Mouse (Mus musculus) forebrain, postnatal 0 days (tissue): ENCODE data around the gene Alkbh5. TPM values are rescaled to one million over a fixed set of nuclear protein-coding genes. Genes with fewer than 3 reads are reported as not detected.
A peak's percentile ranks its signal among the peaks of the same experiment; 100 is the strongest.

Experiments
- ATAC-seq: fragments of 200-750 bp; cut with Nextera tagmentation; 2 replicates; pipeline ENCODE4 v1.8.0; 2017; ENCODE audit warnings: mild to moderate bottlenecking, moderate library complexity
- DNase-seq: peaks from one replicate; pipeline ENCODE4 v3.0.0-alpha.2; 2015
- H3K27ac ChIP-seq: fragments of 300-500 bp; sonication (generic); 2 replicates; pipeline ENCODE4 v1.5.1; 2014; ENCODE audit warnings: low read depth, mild to moderate bottlenecking, antibody characterized with exemption, low read length, moderate library complexity, mixed read lengths
- H3K27me3 ChIP-seq: fragments of 300-500 bp; sonication (generic); 2 replicates; pipeline ENCODE4 v1.6.1; 2014; ENCODE audit warnings: mild to moderate bottlenecking, low read length, mixed read lengths; ENCODE audit not compliant: insufficient read depth
- H3K36me3 ChIP-seq: fragments of 300-500 bp; sonication (generic); 2 replicates; pipeline ENCODE4 v1.6.1; 2014; ENCODE audit warnings: mild to moderate bottlenecking, moderate library complexity; ENCODE audit not compliant: insufficient read depth
- H3K4me1 ChIP-seq: fragments of 300-500 bp; sonication (generic); 2 replicates; pipeline ENCODE4 v1.6.1; 2014; ENCODE audit warnings: antibody characterized with exemption; ENCODE audit not compliant: insufficient read depth
- H3K4me2 ChIP-seq: fragments of 300-500 bp; sonication (generic); 2 replicates; pipeline ENCODE4 v1.6.1; 2014; ENCODE audit warnings: low read depth, mild to moderate bottlenecking, moderate library complexity
- H3K4me3 ChIP-seq: fragments of 300-500 bp; sonication (generic); 2 replicates; pipeline ENCODE4 v1.5.1; 2014; ENCODE audit warnings: low read depth, low read length, mixed read lengths
- H3K9ac ChIP-seq: fragments of 300-500 bp; sonication (generic); 2 replicates; pipeline ENCODE4 v1.6.1; 2014; ENCODE audit warnings: mild to moderate bottlenecking
- H3K9me3 ChIP-seq: fragments of 300-500 bp; sonication (generic); 2 replicates; pipeline ENCODE4 v1.6.1; 2016; ENCODE audit warnings: low read length
- CTCF ChIP-seq: sonication (generic); IDR thresholded peaks from 2 replicates; pipeline ENCODE4 v1.5.1; 2016; ENCODE audit warnings: antibody characterized with exemption, control low read depth, low read depth
- WGBS: fragments of 180-500 bp; shearing (Covaris S2); extraction: QIAGEN DNeasy Blood & Tissue Kit; methylation state at CpG from one replicate; pipeline ENCODE4 v1.1.7; 2014; 5-methylcytosine and 5-hydroxymethylcytosine counted together
- polyA plus RNA-seq: library from polyadenylated mRNA; unstranded; fragments of >200 nt; fragmentation: Nextera tagmentation; extraction: Ambion mirVana; gene quantifications from 2 replicates; pipeline ENCODE4 v1.2.1, GENCODE M21; 2015
- total RNA-seq: library from RNA; depleted of rRNA; stranded (reverse); fragments of >200 nt; gene quantifications from 2 replicates; pipeline ENCODE4 v1.2.3, GENCODE M21; 2014; rRNA removed

Alkbh5 gene
- total RNA-seq = 28.3 and 32.8 TPM in 2 replicates
- 14.2 and 21.8 TPM in 2 replicates for polyA plus RNA-seq

DNA sequence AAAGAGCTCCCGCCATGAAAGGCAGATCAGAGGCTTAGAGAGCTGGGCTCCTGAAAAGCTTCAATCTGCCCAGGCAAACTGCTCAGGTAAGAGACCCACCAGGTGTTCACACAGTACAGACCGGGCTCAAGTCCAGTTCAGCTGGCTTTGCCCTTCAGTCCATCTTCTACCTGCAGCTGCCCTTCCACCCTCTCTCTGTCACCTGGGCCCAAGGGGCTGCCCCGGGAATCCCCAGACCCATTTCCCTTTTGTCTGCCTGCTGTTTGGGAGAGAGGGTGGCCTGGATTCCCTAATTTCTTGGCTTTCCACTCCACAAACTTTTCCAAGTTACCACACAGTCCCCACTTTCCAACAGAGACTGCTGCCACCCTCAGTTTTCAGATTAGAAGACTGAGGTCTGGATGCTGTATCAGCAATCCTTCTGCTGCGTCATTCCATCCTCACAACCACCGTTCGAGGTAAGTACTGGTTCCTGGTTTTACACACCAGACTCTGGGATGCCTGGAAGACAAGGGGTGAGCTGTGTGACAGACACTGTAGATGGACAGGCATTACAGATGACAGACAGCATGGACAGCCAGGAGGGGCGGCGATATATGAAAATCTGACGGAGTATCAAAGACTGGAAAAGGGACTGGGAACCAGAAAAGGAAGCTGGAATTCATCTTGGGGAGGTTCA, at the start of gene Alkbh5:
Gene Alkbh5 (plus strand): TSS at position 202 of the 679 bp plus-strand sequence.
- Histone ChIP-seq H3K27ac (peak within 1 kb of the TSS; percentile 98), H3K27me3 (no peaks in the 10 kb centered on the region), H3K4me1 (peaks cover 18% of the 10 kb centered on the region), H3K4me3 (peak within 1 kb of the TSS; percentile 84), H3K9me3 (no peaks in the 10 kb centered on the region), H3K9ac (peak within 1 kb of the TSS; percentile 77), H3K4me2 (peak within 1 kb of the TSS; percentile 94), H3K36me3 (no peaks in the 10 kb centered on the region)
- ATAC-seq = no peak
- TF ChIP-seq CTCF = no peak
- DNase-seq = peak; percentile 63
- 13% methylated on average over 9 of the region's 9 CpGs for WGBS

DNA sequence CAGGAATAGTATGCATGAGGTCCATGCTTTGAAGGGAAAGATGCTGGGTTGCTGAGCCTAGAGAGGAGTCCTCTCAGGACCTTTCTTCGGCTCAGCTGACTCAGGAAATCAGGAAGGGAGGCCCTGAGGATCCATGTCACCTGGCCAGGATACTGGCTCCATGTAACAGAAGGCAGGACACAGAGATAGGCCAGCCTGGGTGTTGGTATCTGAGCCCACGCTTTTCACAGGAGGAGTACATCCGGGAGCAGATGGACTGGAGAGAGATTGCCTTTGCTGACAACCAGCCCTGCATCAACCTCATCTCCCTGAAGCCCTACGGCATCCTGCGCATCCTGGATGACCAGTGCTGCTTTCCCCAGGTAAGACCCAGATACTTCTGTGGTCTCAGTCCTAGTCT, 43.5 kb upstream of the Alkbh5 start:
- H3K4me1 ChIP-seq = no peaks in the 10 kb centered on the region
- no peak for TF ChIP-seq CTCF
- H3K4me2 ChIP-seq = no peak overlapping the region
- H3K27ac ChIP-seq = no peak overlapping the region
- DNase-seq = no peak
- no peaks in the 10 kb centered on the region for H3K36me3 ChIP-seq
- 90% methylated on average over 5 of the region's 5 CpGs for WGBS
- ATAC-seq = no peak
- H3K4me3 ChIP-seq = no peak overlapping the region
- H3K9me3 ChIP-seq = no peaks in the 10 kb centered on the region
- H3K9ac ChIP-seq = no peak overlapping the region
- H3K27me3 ChIP-seq = no peaks in the 10 kb centered on the region

DNA sequence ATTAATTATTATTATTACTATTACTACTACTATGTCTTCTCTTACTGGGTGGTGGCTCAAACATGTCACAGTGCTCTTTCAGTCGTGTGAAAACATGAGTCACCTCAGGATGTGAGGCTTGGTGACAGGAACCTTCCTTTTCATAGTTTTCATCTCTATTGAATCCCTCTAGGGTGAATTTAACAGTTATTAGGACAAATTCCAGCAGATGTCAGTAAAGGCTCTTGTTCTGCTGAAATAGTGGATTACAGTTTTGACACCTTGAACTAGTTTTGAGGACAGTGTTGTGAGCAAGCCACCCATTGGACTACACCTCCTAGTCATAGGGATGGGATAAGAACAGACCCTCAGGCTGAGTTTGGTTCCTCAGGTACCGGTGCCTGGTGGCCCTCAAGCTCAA, 40.5 kb upstream of the Alkbh5 start:
- Histone ChIP-seq H3K9me3 (no peaks in the 10 kb centered on the region), H3K9ac (no peak overlapping the region), H3K27ac (no peak overlapping the region), H3K4me2 (no peak overlapping the region), H3K27me3 (no peaks in the 10 kb centered on the region), H3K36me3 (no peaks in the 10 kb centered on the region), H3K4me1 (no peaks in the 10 kb centered on the region), H3K4me3 (no peak overlapping the region)
- ATAC-seq (no peak), DNase-seq (no peak)
- 65% methylated on average over 2 of the region's 2 CpGs for WGBS
- TF ChIP-seq CTCF = 0 out of 2 replicates have a peak, but pooled peaks have one; percentile 26

DNA sequence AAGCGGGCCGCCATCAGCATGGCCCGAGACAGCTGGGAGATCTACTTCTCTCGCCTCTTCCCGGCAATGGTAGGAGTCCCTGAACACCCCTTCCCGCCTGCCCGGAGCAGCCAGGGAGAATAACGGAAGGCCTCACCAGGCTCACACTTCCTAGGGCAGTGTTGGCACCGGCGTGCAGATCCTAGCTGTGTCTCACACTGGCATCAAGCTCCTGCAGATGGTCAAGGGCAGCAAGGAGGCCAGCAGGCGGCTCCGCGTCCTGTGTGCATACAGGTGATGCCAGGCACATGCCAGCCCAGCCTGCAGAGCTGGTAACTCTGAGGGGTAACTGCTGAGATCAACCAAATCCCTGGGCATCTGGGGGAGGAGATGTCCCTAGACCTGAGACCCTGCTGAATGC, 28.9 kb upstream of the Alkbh5 start:
- no peaks in the 10 kb centered on the region; the same call in 1 of the 2 replicates for H3K27me3 ChIP-seq
- no peak overlapping the region for H3K27ac ChIP-seq
- no peak for DNase-seq
- WGBS = 84% methylated on average over 13 of the region's 13 CpGs
- peaks cover 4% of the 10 kb centered on the region; the same call in 1 of the 2 replicates for H3K4me1 ChIP-seq
- no peak for ATAC-seq
- H3K4me3 ChIP-seq = no peak overlapping the region
- TF ChIP-seq CTCF = no peak
- no peak overlapping the region for H3K4me2 ChIP-seq
- H3K9ac ChIP-seq = no peak overlapping the region
- no peaks in the 10 kb centered on the region for H3K36me3 ChIP-seq
- H3K9me3 ChIP-seq = no peaks in the 10 kb centered on the region

DNA sequence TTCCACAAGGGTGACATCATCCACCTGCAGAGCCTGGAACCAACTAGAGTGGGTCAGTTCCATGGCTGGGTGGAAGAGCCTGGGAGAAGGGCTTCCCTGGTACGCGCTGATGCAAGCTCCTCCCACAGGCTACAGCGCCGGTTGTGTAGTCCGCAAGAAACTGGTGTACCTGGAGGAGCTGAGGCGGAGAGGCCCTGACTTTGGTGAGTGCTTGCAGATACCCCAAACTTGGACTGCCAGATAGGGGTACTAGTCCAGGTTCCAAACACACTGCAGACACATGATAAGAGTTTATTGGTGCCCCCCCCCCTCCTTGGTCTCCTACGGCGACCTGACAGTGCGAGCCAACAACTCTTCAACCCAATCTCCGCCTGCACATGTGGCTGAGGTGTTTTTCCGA, 27.2 kb upstream of the Alkbh5 start:
- no peak overlapping the region for H3K27ac ChIP-seq
- no peaks in the 10 kb centered on the region for H3K36me3 ChIP-seq
- peaks cover 4% of the 10 kb centered on the region; the same call in 1 of the 2 replicates for H3K4me1 ChIP-seq
- H3K9ac ChIP-seq = no peak overlapping the region
- H3K4me3 ChIP-seq = peak overlapping the region; percentile 34
- H3K4me2 ChIP-seq = peak overlapping the region; percentile 70
- ATAC-seq (no peak), DNase-seq (no peak)
- WGBS = 7% methylated on average over 11 of the region's 11 CpGs
- no peaks in the 10 kb centered on the region for H3K9me3 ChIP-seq
- TF ChIP-seq CTCF = no peak
- H3K27me3 ChIP-seq = no peaks in the 10 kb centered on the region; the same call in 1 of the 2 replicates

DNA sequence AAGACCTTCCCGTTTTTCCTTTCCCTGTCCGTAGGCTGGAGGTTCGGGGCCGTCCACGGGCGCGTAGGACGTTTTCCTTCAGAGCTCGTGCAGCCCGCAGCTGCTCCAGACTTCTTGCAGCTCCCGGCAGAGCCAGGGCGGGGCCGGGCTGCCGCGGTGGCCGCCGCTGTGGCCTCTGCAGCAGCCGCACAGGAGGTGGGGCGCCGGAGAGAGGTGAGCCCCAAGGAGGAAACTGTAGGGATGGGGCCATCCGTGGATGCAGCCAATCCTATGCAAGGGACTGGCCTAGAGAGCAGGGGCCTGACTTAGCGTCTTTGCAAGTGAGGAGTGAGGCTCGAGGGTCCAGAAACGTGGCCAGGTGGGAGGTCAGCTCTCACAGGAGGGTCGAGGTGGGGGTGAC, 26.7 kb upstream of the Alkbh5 start:
- H3K4me3 ChIP-seq = peak overlapping the region; percentile 34
- H3K27me3 ChIP-seq = no peaks in the 10 kb centered on the region; the same call in 1 of the 2 replicates
- peak overlapping the region; percentile 47 for H3K9ac ChIP-seq
- H3K27ac ChIP-seq = no peak overlapping the region
- ATAC-seq (no peak), DNase-seq (peak; percentile 2)
- WGBS = 1% methylated on average over 25 of the region's 25 CpGs
- no peak for TF ChIP-seq CTCF
- H3K4me1 ChIP-seq = peaks cover 4% of the 10 kb centered on the region; the same call in 1 of the 2 replicates
- no peaks in the 10 kb centered on the region for H3K9me3 ChIP-seq
- peak overlapping the region; percentile 70 for H3K4me2 ChIP-seq
- H3K36me3 ChIP-seq = no peaks in the 10 kb centered on the region

DNA sequence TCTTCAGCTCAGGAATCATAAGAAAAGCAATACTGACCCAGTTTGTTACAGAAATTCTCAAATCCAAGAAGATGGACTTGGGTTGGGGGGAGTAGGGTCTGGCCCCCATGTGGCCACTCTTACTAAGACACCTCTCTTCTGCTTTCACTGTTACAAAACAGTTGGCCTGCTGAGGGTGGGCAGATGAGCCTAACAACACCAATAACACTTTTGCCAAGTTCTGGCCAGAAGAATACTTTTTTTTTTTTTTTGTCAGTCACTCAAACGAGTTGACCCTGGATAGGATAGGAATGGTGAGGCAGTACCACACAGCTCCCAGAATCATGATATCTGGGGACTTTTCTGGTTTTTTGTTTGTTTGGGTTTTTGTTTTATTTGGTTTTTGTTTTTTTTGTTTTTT, 24.3 kb upstream of the Alkbh5 start:
- WGBS = 86% methylated on average over 1 of the region's 1 CpGs
- H3K9me3 ChIP-seq = no peaks in the 10 kb centered on the region
- TF ChIP-seq CTCF = no peak
- no peak overlapping the region for H3K27ac ChIP-seq
- H3K4me2 ChIP-seq = no peak overlapping the region
- no peak overlapping the region for H3K9ac ChIP-seq
- H3K4me1 ChIP-seq = peaks cover 4% of the 10 kb centered on the region; the same call in 1 of the 2 replicates
- ATAC-seq (no peak), DNase-seq (no peak)
- no peaks in the 10 kb centered on the region for H3K36me3 ChIP-seq
- no peak overlapping the region for H3K4me3 ChIP-seq
- no peaks in the 10 kb centered on the region; the same call in 1 of the 2 replicates for H3K27me3 ChIP-seq
